Mouse (Mus musculus) gastrocnemius, adult 8-10 months (tissue): ENCODE results near the gene Cnpy1. TPM values are rescaled to one million over a fixed set of nuclear protein-coding genes. Genes with fewer than 3 reads are reported as not detected.

Experiments used
- DNase-seq, 2 experiments: peaks; one replicate each; pipeline ENCODE4 v3.0.0; 2022; ENCODE audit warnings: low spot score in 2 of 2
- total RNA-seq, 4 experiments: library from RNA; stranded (reverse); gene quantifications; 2 replicates each; pipeline ENCODE4 v1.2.4; 2022

Cnpy1 gene
- total RNA-seq, 4 experiments from 2014 or later: not detected

- peak; percentile 17 to 36 for DNase-seq
Measured at GRCm38 (mm10) chr5:28165358-28166255, 80.0 kb downstream of the Cnpy1 start, which contains the start of gene En2. Gene En2 (plus strand): TSS chr5:28165694.

- DNase-seq: no peak
Measured at GRCm38 (mm10) chr5:28163926-28164325, 81.7 kb downstream of the Cnpy1 start.

- DNase-seq: no peak
Measured at GRCm38 (mm10) chr5:28161938-28162402, 83.6 kb downstream of the Cnpy1 start.

- DNase-seq: no peak
Measured at GRCm38 (mm10) chr5:28161383-28161937, 84.1 kb downstream of the Cnpy1 start.

GRCm38 (mm10) chr5:28159891-28160470 is 85.6 kb downstream of the Cnpy1 start:
- DNase-seq: no peak

- DNase-seq: no peak
Measured at GRCm38 (mm10) chr5:28159072-28159458, 86.5 kb downstream of the Cnpy1 start.

GRCm38 (mm10) chr5:28158308-28159071 is 87.1 kb downstream of the Cnpy1 start:
- no peak for DNase-seq

- no peak for DNase-seq
Measured at GRCm38 (mm10) chr5:28157781-28158180, 87.8 kb downstream of the Cnpy1 start.

GRCm38 (mm10) chr5:28157044-28157730 is 88.4 kb downstream of the Cnpy1 start:
- DNase-seq: no peak

Other genes with a start within 250 kb of the Cnpy1 start
- 10 to 100 TPM in 2 of 4 experiments, 1 to 10 TPM in 2; 8.7 to 13.3 (median 10.3) TPM for gene Insig1, start 174.4 kb downstream of the Cnpy1 start, total RNA-seq
- gene En2, start 80.1 kb downstream of the Cnpy1 start, total RNA-seq: under 1 TPM; 0.38 to 0.48 (median 0.44) TPM
- 10 to 100 TPM; 37.3 to 42.9 (median 39.5) TPM for gene Rbm33, start 71.3 kb upstream of the Cnpy1 start, total RNA-seq
- gene Shh, start 221.4 kb upstream of the Cnpy1 start, total RNA-seq: not detected